Mouse (Mus musculus): Measurements from ENCODE around the gene Xrcc6. TPM values are rescaled to one million over a fixed set of nuclear protein-coding genes. Genes with fewer than 3 reads are reported as not detected.

Xrcc6 gene
- polyA plus RNA-seq, 1 experiment from 2014 or later = 91.5 TPM

GRCm38 (mm10) chr15:82073490-82073889 lies 85.9 kb downstream of the Xrcc6 start:
- H3K4me3 ChIP-seq (ENCODE audit: low read depth, low read length) = no peak overlapping the region
- ATAC-seq (replicated peaks; ENCODE audit: insufficient number of reproducible peaks, low FRiP score, low TSS enrichment, low read depth) (no peak), DNase-seq (ENCODE audit: low spot score) (no peak)
- no peak overlapping the region for H3K27ac ChIP-seq (replicated peaks; ENCODE audit: low read depth, low read length)
- WGBS = 86% methylated on average over 7 of the region's 7 CpGs
- no peaks in the 10 kb centered on the region for H3K9me3 ChIP-seq (replicated peaks; ENCODE audit: control insufficient read depth, low read length)
- H3K4me1 ChIP-seq (ENCODE audit: control insufficient read depth, insufficient read depth, low read length) = no peaks in the 10 kb centered on the region; the same call in 1 of the 2 replicates
- no peak overlapping the region for H3K9ac ChIP-seq (replicated peaks; ENCODE audit: low read length)
- H3K27me3 ChIP-seq (ENCODE audit: control insufficient read depth, insufficient read depth, low read length) = peaks cover 13% of the 10 kb centered on the region
- no peaks in the 10 kb centered on the region for H3K36me3 ChIP-seq (replicated peaks; ENCODE audit: control insufficient read depth, insufficient read depth, low read depth, low read length)
- no peak overlapping the region for H3K4me2 ChIP-seq (ENCODE audit: low read depth, low read length)

GRCm38 (mm10) chr15:82079883-82080282 lies 92.2 kb downstream of the Xrcc6 start:
- Histone ChIP-seq H3K27ac (replicated peaks; ENCODE audit: low read depth, low read length) (no peak overlapping the region), H3K9me3 (replicated peaks; ENCODE audit: control insufficient read depth, low read length) (no peaks in the 10 kb centered on the region), H3K9ac (replicated peaks; ENCODE audit: low read length) (no peak overlapping the region), H3K4me3 (ENCODE audit: low read depth, low read length) (no peak overlapping the region), H3K4me2 (ENCODE audit: low read depth, low read length) (no peak overlapping the region), H3K36me3 (replicated peaks; ENCODE audit: control insufficient read depth, insufficient read depth, low read depth, low read length) (no peaks in the 10 kb centered on the region), H3K27me3 (ENCODE audit: control insufficient read depth, insufficient read depth, low read length) (no peaks in the 10 kb centered on the region), H3K4me1 (ENCODE audit: control insufficient read depth, insufficient read depth, low read length) (no peaks in the 10 kb centered on the region)
- ATAC-seq (replicated peaks; ENCODE audit: insufficient number of reproducible peaks, low FRiP score, low TSS enrichment, low read depth) = no peak
- peak; percentile 35 for DNase-seq (ENCODE audit: low spot score)
- WGBS = 54% methylated on average over 10 of the region's 10 CpGs

GRCm38 (mm10) chr15:82081161-82081560 lies 93.5 kb downstream of the Xrcc6 start:
- Histone ChIP-seq H3K27ac (replicated peaks; ENCODE audit: low read depth, low read length) (no peak overlapping the region), H3K9me3 (replicated peaks; ENCODE audit: control insufficient read depth, low read length) (no peaks in the 10 kb centered on the region), H3K4me1 (ENCODE audit: control insufficient read depth, insufficient read depth, low read length) (no peaks in the 10 kb centered on the region), H3K9ac (replicated peaks; ENCODE audit: low read length) (no peak overlapping the region), H3K36me3 (replicated peaks; ENCODE audit: control insufficient read depth, insufficient read depth, low read depth, low read length) (no peaks in the 10 kb centered on the region), H3K4me3 (ENCODE audit: low read depth, low read length) (no peak overlapping the region), H3K27me3 (ENCODE audit: control insufficient read depth, insufficient read depth, low read length) (no peaks in the 10 kb centered on the region), H3K4me2 (ENCODE audit: low read depth, low read length) (no peak overlapping the region)
- ATAC-seq (replicated peaks; ENCODE audit: insufficient number of reproducible peaks, low FRiP score, low TSS enrichment, low read depth) (0 out of 2 replicates have a peak, but pooled peaks have one; percentile 39), DNase-seq (ENCODE audit: low spot score) (peak; percentile 29)
- WGBS = 36% methylated on average over 7 of the region's 7 CpGs

GRCm38 (mm10) chr15:82085606-82086005 lies 98.0 kb downstream of the Xrcc6 start:
- no peak for DNase-seq (ENCODE audit: low spot score)
- H3K36me3 ChIP-seq (replicated peaks; ENCODE audit: control insufficient read depth, insufficient read depth, low read depth, low read length) = no peaks in the 10 kb centered on the region
- WGBS = 87% methylated on average over 9 of the region's 9 CpGs

GRCm38 (mm10) chr15:82086131-82086530 lies 98.5 kb downstream of the Xrcc6 start:
- H3K9me3 ChIP-seq (replicated peaks; ENCODE audit: control insufficient read depth, low read length) = no peaks in the 10 kb centered on the region
- H3K27ac ChIP-seq (replicated peaks; ENCODE audit: low read depth, low read length) = no peak overlapping the region
- ATAC-seq (replicated peaks; ENCODE audit: insufficient number of reproducible peaks, low FRiP score, low TSS enrichment, low read depth) = no peak
- no peak overlapping the region for H3K9ac ChIP-seq (replicated peaks; ENCODE audit: low read length)
- no peak overlapping the region for H3K4me3 ChIP-seq (ENCODE audit: low read depth, low read length)
- H3K36me3 ChIP-seq (replicated peaks; ENCODE audit: control insufficient read depth, insufficient read depth, low read depth, low read length) = no peaks in the 10 kb centered on the region
- DNase-seq (ENCODE audit: low spot score) = no peak
- H3K27me3 ChIP-seq (ENCODE audit: control insufficient read depth, insufficient read depth, low read length) = no peaks in the 10 kb centered on the region
- WGBS = 82% methylated on average over 12 of the region's 12 CpGs
- H3K4me1 ChIP-seq (ENCODE audit: control insufficient read depth, insufficient read depth, low read length) = no peaks in the 10 kb centered on the region
- no peak overlapping the region for H3K4me2 ChIP-seq (ENCODE audit: low read depth, low read length)

More at GRCm38 (mm10) chr15:82085606-82086005, 98.0 kb downstream of the Xrcc6 start:
- Histone ChIP-seq H3K27ac (replicated peaks; ENCODE audit: low read depth, low read length) (no peak overlapping the region), H3K4me3 (ENCODE audit: low read depth, low read length) (no peak overlapping the region), H3K27me3 (ENCODE audit: control insufficient read depth, insufficient read depth, low read length) (no peaks in the 10 kb centered on the region), H3K9me3 (replicated peaks; ENCODE audit: control insufficient read depth, low read length) (no peaks in the 10 kb centered on the region), H3K4me2 (ENCODE audit: low read depth, low read length) (no peak overlapping the region), H3K4me1 (ENCODE audit: control insufficient read depth, insufficient read depth, low read length) (no peaks in the 10 kb centered on the region), H3K9ac (replicated peaks; ENCODE audit: low read length) (no peak overlapping the region)
- no peak for ATAC-seq (replicated peaks; ENCODE audit: insufficient number of reproducible peaks, low FRiP score, low TSS enrichment, low read depth)

GRCm38 (mm10) chr15:82087266-82087665 lies 99.6 kb downstream of the Xrcc6 start:
- H3K36me3 ChIP-seq (replicated peaks; ENCODE audit: control insufficient read depth, insufficient read depth, low read depth, low read length) = no peaks in the 10 kb centered on the region
- no peaks in the 10 kb centered on the region for H3K27me3 ChIP-seq (ENCODE audit: control insufficient read depth, insufficient read depth, low read length)
- peak; percentile 38 for DNase-seq (ENCODE audit: low spot score)
- no peaks in the 10 kb centered on the region for H3K9me3 ChIP-seq (replicated peaks; ENCODE audit: control insufficient read depth, low read length)
- H3K9ac ChIP-seq (replicated peaks; ENCODE audit: low read length) = no peak overlapping the region
- H3K4me3 ChIP-seq (ENCODE audit: low read depth, low read length) = no peak overlapping the region
- no peaks in the 10 kb centered on the region for H3K4me1 ChIP-seq (ENCODE audit: control insufficient read depth, insufficient read depth, low read length)
- no peak overlapping the region for H3K27ac ChIP-seq (replicated peaks; ENCODE audit: low read depth, low read length)
- ATAC-seq (replicated peaks; ENCODE audit: insufficient number of reproducible peaks, low FRiP score, low TSS enrichment, low read depth) = no peak
- no peak overlapping the region for H3K4me2 ChIP-seq (ENCODE audit: low read depth, low read length)
- WGBS = 8% methylated on average over 10 of the region's 10 CpGs

Other genes starting within 250 kb of the Xrcc6 start
- gene Zc3h7b, start 242.8 kb upstream of the Xrcc6 start, polyA plus RNA-seq (2014; fragmentation: Nextera tagmentation; extraction: Ambion mirVana) = 39.2 and 42.2 TPM in 2 replicates
- 121 and 126 TPM in 2 replicates for gene Rangap1, start 242.3 kb upstream of the Xrcc6 start, polyA plus RNA-seq (2014; fragmentation: Nextera tagmentation; extraction: Ambion mirVana)
- gene Tef, start 185.4 kb upstream of the Xrcc6 start, polyA plus RNA-seq (2014; fragmentation: Nextera tagmentation; extraction: Ambion mirVana) = 11.4 and 13.1 TPM in 2 replicates
- gene Tob2, start 129.0 kb upstream of the Xrcc6 start, polyA plus RNA-seq (2014; fragmentation: Nextera tagmentation; extraction: Ambion mirVana) = 10.7 and 11.1 TPM in 2 replicates
- 194 and 213 TPM in 2 replicates for gene Phf5a, start 115.9 kb upstream of the Xrcc6 start, polyA plus RNA-seq (2014; fragmentation: Nextera tagmentation; extraction: Ambion mirVana)
- gene Aco2, start 115.5 kb upstream of the Xrcc6 start, polyA plus RNA-seq (2014; fragmentation: Nextera tagmentation; extraction: Ambion mirVana) = 144 and 153 TPM in 2 replicates
- gene Polr3h, start 61.6 kb upstream of the Xrcc6 start, polyA plus RNA-seq (2014; fragmentation: Nextera tagmentation; extraction: Ambion mirVana) = 60.3 and 63.5 TPM in 2 replicates
- 5.5 and 8.4 TPM in 2 replicates for gene Csdc2, start 51.1 kb upstream of the Xrcc6 start, polyA plus RNA-seq (2014; fragmentation: Nextera tagmentation; extraction: Ambion mirVana)
- 19.9 and 21.3 TPM in 2 replicates for gene Pmm1, start 26.9 kb upstream of the Xrcc6 start, polyA plus RNA-seq (2014; fragmentation: Nextera tagmentation; extraction: Ambion mirVana)
- not detected in 2 replicates for gene 1700029P11Rik, start 7.3 kb upstream of the Xrcc6 start, polyA plus RNA-seq (2014; fragmentation: Nextera tagmentation; extraction: Ambion mirVana)
- gene Desi1, start 46.0 kb downstream of the Xrcc6 start, polyA plus RNA-seq (2014; fragmentation: Nextera tagmentation; extraction: Ambion mirVana) = 26.9 and 31.6 TPM in 2 replicates
- 342 and 357 TPM in 2 replicates for gene Snu13, start 59.8 kb downstream of the Xrcc6 start, polyA plus RNA-seq (2014; fragmentation: Nextera tagmentation; extraction: Ambion mirVana)
- gene 4930407I10Rik, start 71.3 kb downstream of the Xrcc6 start, polyA plus RNA-seq (2014; fragmentation: Nextera tagmentation; extraction: Ambion mirVana) = 0.06 TPM in 1 of 2 replicates, not detected in the other
- not detected in 2 replicates for gene Mei1, start 82.2 kb downstream of the Xrcc6 start, polyA plus RNA-seq (2014; fragmentation: Nextera tagmentation; extraction: Ambion mirVana)
- gene Ccdc134, start 140.1 kb downstream of the Xrcc6 start, polyA plus RNA-seq (2014; fragmentation: Nextera tagmentation; extraction: Ambion mirVana) = 19.9 and 21.0 TPM in 2 replicates
- 105 and 109 TPM in 2 replicates for gene Srebf2, start 159.3 kb downstream of the Xrcc6 start, polyA plus RNA-seq (2014; fragmentation: Nextera tagmentation; extraction: Ambion mirVana)
- 0.18 and 0.26 TPM in 2 replicates for gene Shisa8, start 225.0 kb downstream of the Xrcc6 start, polyA plus RNA-seq (2014; fragmentation: Nextera tagmentation; extraction: Ambion mirVana)
- 0.42 TPM in 1 of 2 replicates, not detected in the other for gene Tnfrsf13c, start 236.5 kb downstream of the Xrcc6 start, polyA plus RNA-seq (2014; fragmentation: Nextera tagmentation; extraction: Ambion mirVana)

Measured in embryonic facial prominence, embryonic 11.5 days (tissue).